17 mouse cellular contexts compared by ENCODE assay signal in genomic region chr8:12698660-12699277, GRCm38 (mm10).
"Had no signal": no experiment of that assay in that cellular context is flagged by ENCODE, and none has a peak within 500 bp of the region (broad histone marks: within the 10 kb centered on the region; RNA-seq: fewer than 3 reads in every experiment).

No protein-coding gene starts in this region.

- H3K27me3 ChIP-seq: lung, embryonic 15.5 days; midbrain, embryonic 13.5 days; midbrain, embryonic 15.5 days; neural tube, embryonic 12.5 days had no signal

- H3K4me1 ChIP-seq: lung, embryonic 15.5 days; midbrain, embryonic 13.5 days; midbrain, embryonic 15.5 days; neural tube, embryonic 12.5 days; stomach, embryonic 15.5 days had no signal

- H3K27ac ChIP-seq: lung, embryonic 15.5 days; macrophage; midbrain, embryonic 13.5 days; midbrain, embryonic 15.5 days; neural tube, embryonic 12.5 days; stomach, embryonic 15.5 days; stomach, postnatal 0 days had no signal

- ATAC-seq: liver, postnatal 0 days; lung, postnatal 0 days; midbrain, embryonic 13.5 days; midbrain, embryonic 15.5 days had no signal

- DNase-seq: liver, postnatal 0 days; lung, adult 2 months; lung, postnatal 14 days; lung, postnatal 36 days; right cerebral cortex, postnatal 14 days; thymus, adult 2 months; thymus, postnatal 36 days had no signal

- H3K9ac ChIP-seq: liver, postnatal 0 days; lung, embryonic 15.5 days; midbrain, embryonic 13.5 days; midbrain, embryonic 15.5 days; neural tube, embryonic 12.5 days; stomach, embryonic 15.5 days had no signal

- H3K4me2 ChIP-seq: lung, embryonic 15.5 days; midbrain, embryonic 11.5 days; midbrain, embryonic 13.5 days; midbrain, embryonic 15.5 days; neural tube, embryonic 12.5 days; stomach, embryonic 15.5 days had no signal

- H3K36me3 ChIP-seq: lung, embryonic 15.5 days; midbrain, embryonic 13.5 days; midbrain, embryonic 15.5 days; neural tube, embryonic 12.5 days; stomach, embryonic 15.5 days had no signal

- H3K4me3 ChIP-seq: lung, embryonic 15.5 days; megakaryocyte, embryonic 14.5 days; midbrain, embryonic 13.5 days; midbrain, embryonic 15.5 days; neural tube, embryonic 12.5 days; stomach, embryonic 15.5 days had no signal

- H3K9me3 ChIP-seq: lung, embryonic 15.5 days; megakaryocyte, embryonic 14.5 days; midbrain, embryonic 13.5 days; midbrain, embryonic 15.5 days; neural tube, embryonic 12.5 days; stomach, embryonic 15.5 days had no signal
